Mouse (Mus musculus) hindbrain, embryonic 14.5 days (tissue): Measurements from ENCODE around the gene Fstl4. TPM values are rescaled to one million over a fixed set of nuclear protein-coding genes. Genes with fewer than 3 reads are reported as not detected.

Experiments used
- ATAC-seq: fragments of 200-750 bp; cut with Nextera tagmentation; 2 replicates; pipeline ENCODE4 v1.8.0; 2017; ENCODE audit warnings: moderate number of reproducible peaks, mild to moderate bottlenecking, moderate TSS enrichment, moderate library complexity; ENCODE audit not compliant: low FRiP score
- DNase-seq: peaks from one replicate; pipeline ENCODE4 v3.0.0-alpha.2; 2015; ENCODE audit warnings: low spot score
- H3K27ac ChIP-seq: fragments of 300-500 bp; sonication (generic); 2 replicates; pipeline ENCODE4 v1.5.1; 2014; ENCODE audit warnings: mild to moderate bottlenecking, moderate library complexity
- H3K27me3 ChIP-seq: fragments of 300-500 bp; sonication (generic); 2 replicates; pipeline ENCODE4 v1.6.1; 2014; ENCODE audit warnings: mild to moderate bottlenecking, low read length, mixed read lengths; ENCODE audit not compliant: control insufficient read depth, insufficient read depth
- H3K36me3 ChIP-seq: fragments of 300-500 bp; sonication (generic); replicated peaks from 2 replicates; pipeline ENCODE4 v1.6.1; 2014; ENCODE audit not compliant: control insufficient read depth, insufficient read depth
- H3K4me1 ChIP-seq: fragments of 300-500 bp; sonication (generic); replicated peaks from 2 replicates; pipeline ENCODE4 v1.6.1; 2014; ENCODE audit warnings: antibody characterized with exemption, low read length, mixed read lengths; ENCODE audit not compliant: control insufficient read depth, insufficient read depth
- H3K4me2 ChIP-seq: fragments of 300-500 bp; sonication (generic); replicated peaks from 2 replicates; pipeline ENCODE4 v1.6.1; 2014; ENCODE audit warnings: mild to moderate bottlenecking, moderate library complexity
- H3K4me3 ChIP-seq: fragments of 300-500 bp; sonication (generic); replicated peaks from 2 replicates; pipeline ENCODE4 v1.5.1; 2014; ENCODE audit warnings: mild to moderate bottlenecking, low read length
- H3K9ac ChIP-seq: fragments of 300-500 bp; sonication (generic); 2 replicates; pipeline ENCODE4 v1.6.1; 2014
- H3K9me3 ChIP-seq: fragments of 300-500 bp; sonication (generic); 2 replicates; pipeline ENCODE4 v1.6.1; 2016; ENCODE audit warnings: low read length; ENCODE audit not compliant: control insufficient read depth
- WGBS: fragments of 180-500 bp; shearing (Covaris S2); extraction: QIAGEN DNeasy Blood & Tissue Kit; methylation state at CpG from one replicate; pipeline ENCODE4 v1.1.7; 2014; 5-methylcytosine and 5-hydroxymethylcytosine counted together
- polyA plus RNA-seq: library from polyadenylated mRNA; unstranded; fragments of >200 nt; fragmentation: Nextera tagmentation; extraction: Ambion mirVana; gene quantifications from 2 replicates; pipeline ENCODE4 v1.2.1, GENCODE M21; 2014

The Fstl4 gene
- polyA plus RNA-seq, 1 experiment from 2014 or later = 10.5 TPM

DNA sequence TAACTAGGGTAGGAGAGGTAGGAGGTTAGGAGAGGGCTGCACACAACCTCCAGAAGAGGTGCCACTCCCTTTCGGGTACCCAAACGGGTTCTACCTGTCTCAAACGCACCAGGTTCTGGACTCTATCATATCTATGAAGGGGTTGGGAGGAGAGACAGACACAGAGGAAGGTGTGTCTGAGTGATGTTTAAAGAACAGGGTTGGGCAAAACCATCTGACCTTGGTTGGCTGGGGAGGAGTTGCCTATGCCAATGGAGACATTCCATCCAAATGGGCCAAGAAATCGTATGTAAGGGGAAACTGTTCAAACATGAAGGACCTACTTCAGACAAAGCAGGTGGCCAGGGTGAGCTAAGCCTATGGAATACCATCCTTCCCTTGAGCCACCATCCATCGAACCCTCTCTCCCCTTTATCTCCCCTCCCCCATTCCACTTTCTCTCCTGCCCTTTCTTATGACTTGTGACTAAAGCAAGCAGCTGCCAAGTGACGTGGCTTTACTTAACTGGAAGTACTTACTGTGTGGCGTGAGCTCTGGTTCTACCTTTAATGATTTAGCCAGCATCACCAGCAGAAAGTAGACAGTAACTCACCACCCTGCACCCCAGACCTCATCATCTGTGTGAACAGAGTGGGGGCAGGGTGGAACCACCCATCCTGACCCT lies 252.1 kb downstream of the Fstl4 start:
- no peak overlapping the region for H3K9ac ChIP-seq
- H3K27ac ChIP-seq = no peak overlapping the region
- no peaks in the 10 kb centered on the region for H3K4me1 ChIP-seq
- DNase-seq = no peak
- H3K9me3 ChIP-seq = no peaks in the 10 kb centered on the region
- H3K4me2 ChIP-seq = no peak overlapping the region
- 91% methylated on average over 7 of the region's 7 CpGs for WGBS
- H3K27me3 ChIP-seq = no peaks in the 10 kb centered on the region
- no peak overlapping the region for H3K4me3 ChIP-seq
- H3K36me3 ChIP-seq = no peaks in the 10 kb centered on the region
- ATAC-seq = no peak

DNA sequence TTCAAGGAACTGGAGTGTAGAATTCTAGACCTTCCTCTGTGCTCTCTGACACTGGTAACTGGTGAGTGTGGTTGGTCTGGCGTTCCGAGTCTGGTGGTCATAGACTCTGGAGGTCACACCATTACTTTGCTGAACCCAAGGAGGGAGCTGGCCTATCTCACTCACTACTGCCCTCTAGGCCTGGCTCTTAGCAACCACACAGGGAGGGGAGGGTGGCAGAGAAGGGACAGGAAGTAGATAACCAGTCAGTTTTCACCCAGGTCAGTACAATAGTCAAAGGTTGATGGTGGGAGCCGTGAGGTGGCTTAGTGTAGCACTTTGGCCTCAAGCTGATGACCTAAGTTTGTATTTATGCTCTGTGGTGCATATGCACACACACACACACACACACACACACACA lies 255.1 kb downstream of the Fstl4 start:
- H3K4me1 ChIP-seq = no peaks in the 10 kb centered on the region
- H3K27me3 ChIP-seq = no peaks in the 10 kb centered on the region
- H3K36me3 ChIP-seq = no peaks in the 10 kb centered on the region
- no peak overlapping the region for H3K9ac ChIP-seq
- no peak overlapping the region for H3K4me3 ChIP-seq
- no peak overlapping the region for H3K27ac ChIP-seq
- no peak for ATAC-seq
- WGBS = 93% methylated on average over 3 of the region's 3 CpGs
- H3K4me2 ChIP-seq = no peak overlapping the region
- DNase-seq = no peak
- no peaks in the 10 kb centered on the region for H3K9me3 ChIP-seq

DNA sequence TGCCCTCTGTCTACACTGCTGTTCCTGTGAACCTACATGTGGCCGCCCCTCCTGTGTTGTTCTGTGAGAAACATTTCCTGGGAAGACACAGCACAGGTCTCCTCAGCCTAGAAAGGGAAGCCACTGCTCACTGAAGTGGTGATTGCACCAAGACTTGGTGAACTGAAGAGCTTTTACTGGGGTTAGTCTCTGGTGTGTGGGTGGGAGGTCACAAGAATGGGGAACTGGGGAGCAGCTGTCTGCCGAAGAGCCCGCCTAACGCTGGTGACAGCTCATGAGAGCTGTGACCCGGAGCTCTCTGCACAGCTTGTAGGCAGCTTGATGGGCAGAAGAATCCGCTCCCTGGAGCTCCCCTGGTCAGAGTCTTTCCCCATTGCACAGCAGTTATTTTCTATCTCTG lies 260.0 kb downstream of the Fstl4 start:
- Histone ChIP-seq H3K27me3 (no peaks in the 10 kb centered on the region), H3K4me2 (no peak overlapping the region), H3K27ac (no peak overlapping the region), H3K9ac (no peak overlapping the region), H3K36me3 (no peaks in the 10 kb centered on the region), H3K9me3 (no peaks in the 10 kb centered on the region), H3K4me3 (no peak overlapping the region), H3K4me1 (no peaks in the 10 kb centered on the region)
- DNase-seq (no peak), ATAC-seq (no peak)
- WGBS = 59% methylated on average over 6 of the region's 6 CpGs

DNA sequence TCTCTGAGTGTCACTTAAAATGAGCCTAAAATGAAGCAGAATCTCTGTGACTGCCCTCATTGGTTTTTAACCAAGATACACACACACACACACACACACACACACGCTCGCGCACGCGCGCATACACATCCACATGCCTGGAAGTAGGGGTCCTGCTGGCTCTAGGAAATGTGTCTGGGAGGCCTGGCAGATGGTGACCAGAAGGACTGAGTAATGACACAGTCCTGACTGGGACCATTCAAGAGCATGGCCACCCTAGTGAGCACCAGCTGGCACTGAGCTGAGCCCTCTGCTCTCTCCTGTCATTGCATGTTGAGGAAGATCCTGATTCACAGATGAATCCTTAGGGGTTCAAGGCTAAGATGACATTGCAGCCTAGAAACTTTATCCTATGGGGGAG lies 261.3 kb downstream of the Fstl4 start:
- no peak for DNase-seq
- ATAC-seq = no peak
- Histone ChIP-seq H3K4me3 (no peak overlapping the region), H3K4me2 (no peak overlapping the region), H3K36me3 (no peaks in the 10 kb centered on the region), H3K27ac (no peak overlapping the region), H3K9me3 (no peaks in the 10 kb centered on the region), H3K9ac (no peak overlapping the region), H3K4me1 (no peaks in the 10 kb centered on the region), H3K27me3 (no peaks in the 10 kb centered on the region)
- 79% methylated on average over 6 of the region's 6 CpGs for WGBS

DNA sequence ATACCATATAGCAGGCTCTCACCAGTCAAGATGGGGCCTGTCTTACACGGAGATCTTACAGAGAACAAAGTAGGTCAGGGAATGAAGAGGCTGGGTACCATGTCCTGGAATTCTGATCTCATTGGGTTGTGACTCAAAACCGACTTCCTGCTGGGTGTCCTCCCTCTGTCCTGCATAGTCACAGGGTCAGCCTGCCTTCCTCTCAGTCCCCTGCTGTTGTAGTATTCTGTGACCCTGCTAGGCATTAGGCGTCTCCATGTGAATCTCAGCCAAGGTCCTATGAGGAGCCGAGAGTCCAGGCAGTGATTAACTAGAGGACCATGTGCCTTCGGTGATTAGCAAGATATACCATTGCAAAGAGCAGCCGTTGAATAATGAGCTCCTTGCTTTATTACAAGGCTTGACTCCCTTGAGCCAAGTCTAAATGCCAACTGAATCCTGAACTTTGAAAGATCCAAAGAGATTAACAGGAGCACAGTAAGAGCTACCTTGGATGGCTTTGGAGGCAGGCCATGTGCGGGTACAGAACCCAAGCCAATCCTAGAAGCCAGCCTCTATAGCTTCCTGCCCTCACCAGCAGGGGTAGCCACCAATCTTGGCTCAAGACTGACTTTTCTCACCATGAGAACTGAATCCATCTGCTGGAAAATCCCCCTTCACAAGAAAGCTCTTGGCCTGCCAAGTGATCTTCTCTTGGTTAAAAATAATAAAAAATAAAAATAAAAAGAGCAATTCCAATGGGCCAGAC lies 264.2 kb downstream of the Fstl4 start:
- no peaks in the 10 kb centered on the region for H3K4me1 ChIP-seq
- H3K9ac ChIP-seq = no peak overlapping the region
- H3K9me3 ChIP-seq = no peaks in the 10 kb centered on the region
- DNase-seq (no peak), ATAC-seq (no peak)
- WGBS = 76% methylated on average over 7 of the region's 7 CpGs
- H3K27ac ChIP-seq = no peak overlapping the region
- no peak overlapping the region for H3K4me2 ChIP-seq
- H3K36me3 ChIP-seq = no peaks in the 10 kb centered on the region
- no peaks in the 10 kb centered on the region for H3K27me3 ChIP-seq
- no peak overlapping the region for H3K4me3 ChIP-seq

DNA sequence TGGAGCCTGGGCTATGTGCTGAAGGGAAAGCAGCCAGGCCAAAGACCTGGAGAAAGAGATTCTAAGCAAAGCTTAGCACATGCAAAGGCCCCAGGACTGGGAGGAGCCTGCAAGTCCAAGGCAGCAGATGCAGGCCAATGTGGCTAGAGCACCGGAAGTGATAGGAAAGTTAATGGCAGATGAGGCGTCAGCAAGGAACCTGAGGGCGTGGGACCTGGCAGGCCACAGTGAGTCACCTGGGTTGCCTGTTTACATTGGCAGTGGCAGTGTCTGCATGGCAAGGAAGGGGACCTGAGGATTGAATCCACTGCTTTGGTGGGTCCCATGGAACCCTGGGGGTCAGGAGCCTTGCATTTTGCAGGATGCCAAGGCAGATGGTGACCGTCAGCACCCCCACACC lies 267.3 kb downstream of the Fstl4 start:
- WGBS = 89% methylated on average over 4 of the region's 4 CpGs
- Histone ChIP-seq H3K27me3 (no peaks in the 10 kb centered on the region), H3K36me3 (no peaks in the 10 kb centered on the region), H3K4me2 (no peak overlapping the region), H3K4me3 (no peak overlapping the region), H3K9ac (no peak overlapping the region), H3K9me3 (no peaks in the 10 kb centered on the region), H3K27ac (no peak overlapping the region), H3K4me1 (no peaks in the 10 kb centered on the region)
- ATAC-seq (no peak), DNase-seq (no peak)

DNA sequence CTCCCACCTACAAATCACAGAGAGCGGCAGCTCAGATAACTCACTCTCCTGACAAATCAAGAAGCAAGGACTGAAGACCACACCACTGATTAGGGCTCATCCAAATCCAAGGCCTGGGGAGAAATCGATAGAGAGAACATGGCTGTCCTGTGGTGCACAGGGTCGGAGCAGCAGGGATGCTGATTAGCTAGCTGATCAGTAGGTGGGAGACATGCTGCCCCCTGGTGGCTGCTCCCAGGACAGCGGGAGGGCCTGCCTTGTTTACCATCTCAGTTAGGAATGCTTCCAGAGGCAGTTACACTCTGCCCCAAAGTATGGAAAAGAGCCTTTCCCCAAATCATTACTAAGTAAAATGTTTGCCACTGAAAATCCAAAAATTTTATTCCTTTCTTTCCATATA lies 267.9 kb downstream of the Fstl4 start:
- WGBS = 26% methylated on average over 4 of the region's 4 CpGs
- peak; percentile 83 for DNase-seq
- Histone ChIP-seq H3K9me3 (no peaks in the 10 kb centered on the region), H3K27ac (no peak overlapping the region), H3K4me1 (no peaks in the 10 kb centered on the region), H3K9ac (no peak overlapping the region), H3K27me3 (no peaks in the 10 kb centered on the region), H3K4me3 (no peak overlapping the region), H3K36me3 (no peaks in the 10 kb centered on the region), H3K4me2 (no peak overlapping the region)
- peak; percentile 51; the same call in 1 of the 2 replicates for ATAC-seq

DNA sequence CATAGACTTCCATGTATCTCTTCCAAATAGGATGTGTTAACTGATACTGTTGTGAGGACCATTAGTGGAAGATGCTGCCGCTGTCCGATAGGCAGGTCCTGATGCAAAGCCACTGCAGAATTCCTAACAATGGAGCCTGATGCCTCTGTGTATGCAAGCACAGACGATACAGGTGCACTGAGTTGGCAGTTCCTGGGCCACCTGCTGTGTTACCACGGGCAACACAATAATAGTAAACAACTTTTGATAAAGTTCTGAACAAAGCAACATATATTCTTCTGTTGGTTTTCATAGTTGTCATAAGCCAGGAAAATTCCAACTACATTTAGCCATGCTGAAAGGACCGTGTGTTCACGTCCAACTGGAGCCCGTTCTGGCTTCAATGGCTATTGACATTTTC lies 271.0 kb downstream of the Fstl4 start:
- H3K9ac ChIP-seq = no peak overlapping the region
- H3K27ac ChIP-seq = no peak overlapping the region
- no peak overlapping the region for H3K4me2 ChIP-seq
- no peaks in the 10 kb centered on the region for H3K27me3 ChIP-seq
- H3K36me3 ChIP-seq = no peaks in the 10 kb centered on the region
- H3K9me3 ChIP-seq = no peaks in the 10 kb centered on the region
- 81% methylated on average over 7 of the region's 7 CpGs for WGBS
- ATAC-seq (no peak), DNase-seq (no peak)
- no peak overlapping the region for H3K4me3 ChIP-seq
- H3K4me1 ChIP-seq = no peaks in the 10 kb centered on the region

DNA sequence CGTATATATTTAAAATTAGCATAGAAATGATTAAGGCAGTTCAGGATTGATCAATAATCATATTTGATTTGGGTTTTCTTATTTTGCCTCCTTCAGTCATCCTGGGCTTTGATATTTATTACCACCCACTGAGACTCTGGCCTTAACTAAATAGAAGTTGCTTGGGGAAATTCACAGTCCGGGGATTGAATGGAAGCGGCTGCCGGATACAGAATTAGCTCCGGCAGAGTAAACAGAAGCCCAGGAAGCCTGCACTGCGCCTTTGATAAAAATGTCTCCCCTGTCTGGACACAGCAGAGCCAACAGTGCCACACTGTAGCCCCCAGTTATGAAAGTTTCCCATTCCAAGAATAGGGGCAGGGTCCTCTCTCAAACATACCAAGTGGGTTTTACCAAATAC lies 282.4 kb downstream of the Fstl4 start:
- Histone ChIP-seq H3K27ac (peak overlapping the region; percentile 9; the same call in 1 of the 2 replicates), H3K9me3 (no peaks in the 10 kb centered on the region), H3K4me1 (peaks cover 3% of the 10 kb centered on the region; the same call in 1 of the 2 replicates), H3K4me2 (no peak overlapping the region), H3K36me3 (no peaks in the 10 kb centered on the region), H3K4me3 (no peak overlapping the region), H3K9ac (no peak overlapping the region), H3K27me3 (no peaks in the 10 kb centered on the region)
- 30% methylated on average over 6 of the region's 6 CpGs for WGBS
- DNase-seq (no peak), ATAC-seq (no peak)
